Mouse (Mus musculus) intestine, embryonic 15.5 days (tissue): ENCODE measurements around the gene Tmem207. TPM values are rescaled to one million over a fixed set of nuclear protein-coding genes. Genes with fewer than 3 reads are reported as not detected.

Experiments used
- polyA plus RNA-seq: library from polyadenylated mRNA; unstranded; fragments of >200 nt; fragmentation: Nextera tagmentation; extraction: Ambion mirVana; gene quantifications from 2 replicates; pipeline ENCODE4 v1.2.1, GENCODE M21; 2015

The Tmem207 gene
- polyA plus RNA-seq, 1 experiment from 2014 or later = not detected

Other genes starting within 250 kb of the Tmem207 start
- gene Cldn1, start 154.9 kb downstream of the Tmem207 start, polyA plus RNA-seq = 4.1 and 4.2 TPM in 2 replicates
- not detected in 2 replicates for gene Cldn16, start 63.6 kb downstream of the Tmem207 start, polyA plus RNA-seq
- gene Il1rap, start 54.9 kb upstream of the Tmem207 start, polyA plus RNA-seq = 4.2 and 5.0 TPM in 2 replicates